Mouse (Mus musculus): ENCODE data around the gene Dysf.

Dysf gene

DNA sequence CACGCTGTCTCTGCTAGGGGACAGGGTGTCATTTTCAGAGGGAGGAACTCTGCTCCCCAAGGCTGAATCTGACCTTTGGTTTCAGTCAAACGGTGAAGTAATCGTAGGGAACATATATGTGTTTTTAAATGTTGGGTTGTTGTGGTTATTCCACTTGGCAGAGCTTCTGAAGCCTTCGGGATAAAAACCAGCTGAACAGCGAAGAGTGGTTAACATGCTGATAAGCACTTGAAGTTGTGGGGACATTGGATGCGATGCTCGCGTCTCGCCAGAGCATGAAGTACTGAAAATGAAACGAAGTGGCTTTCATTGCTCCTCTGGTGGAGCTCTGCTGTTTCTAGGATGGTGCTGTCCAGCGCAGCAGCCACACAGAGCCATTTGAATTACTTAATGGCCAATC is 102.7 kb downstream of the Dysf start:
- CTCF ChIA-PET, result no interaction called here

DNA sequence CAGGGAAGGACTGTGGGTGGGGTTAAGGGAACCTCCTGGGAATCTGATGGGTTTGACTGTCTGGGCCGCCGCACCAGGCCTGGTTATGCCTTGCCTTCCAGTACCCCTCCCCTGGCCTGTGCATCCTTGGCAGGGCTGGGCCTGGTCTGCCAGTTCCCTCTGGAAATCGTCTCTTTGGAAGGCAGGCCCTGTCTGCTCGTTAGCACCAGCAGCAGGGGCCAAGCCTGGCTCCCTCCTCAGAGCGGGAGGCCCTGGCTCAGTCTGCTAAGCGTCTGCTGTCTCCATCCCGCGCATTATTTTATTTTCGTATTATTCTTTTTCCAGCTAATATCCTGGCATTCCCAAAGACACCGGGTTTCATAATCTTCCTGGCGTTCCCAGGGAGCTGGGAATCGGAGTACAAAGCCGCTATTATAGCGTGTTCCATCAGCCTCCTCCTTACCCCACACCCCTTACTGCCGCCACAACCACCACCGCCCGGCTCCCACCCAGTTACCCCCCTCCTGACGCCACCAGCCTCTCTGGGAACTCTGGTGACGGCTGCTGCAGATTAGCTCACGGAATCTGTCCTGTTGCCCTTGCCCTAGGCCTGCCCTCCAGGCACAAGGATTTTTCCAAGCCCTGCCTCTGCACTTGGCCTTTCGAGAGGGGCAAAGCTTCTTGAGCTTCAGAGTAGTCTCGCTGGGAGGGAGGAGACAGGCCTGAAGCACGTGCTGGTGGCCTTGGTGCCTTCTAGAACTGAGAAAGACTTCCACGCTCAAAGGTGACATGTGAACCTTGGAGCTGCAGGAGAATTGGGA is 111.5 kb downstream of the Dysf start:
- CTCF ChIA-PET, result interaction anchor here (0.7 kb wide), 1 partner anchor 177 kb away, joined by 3 read pairs; no protein-coding TSS in a partner anchor

DNA sequence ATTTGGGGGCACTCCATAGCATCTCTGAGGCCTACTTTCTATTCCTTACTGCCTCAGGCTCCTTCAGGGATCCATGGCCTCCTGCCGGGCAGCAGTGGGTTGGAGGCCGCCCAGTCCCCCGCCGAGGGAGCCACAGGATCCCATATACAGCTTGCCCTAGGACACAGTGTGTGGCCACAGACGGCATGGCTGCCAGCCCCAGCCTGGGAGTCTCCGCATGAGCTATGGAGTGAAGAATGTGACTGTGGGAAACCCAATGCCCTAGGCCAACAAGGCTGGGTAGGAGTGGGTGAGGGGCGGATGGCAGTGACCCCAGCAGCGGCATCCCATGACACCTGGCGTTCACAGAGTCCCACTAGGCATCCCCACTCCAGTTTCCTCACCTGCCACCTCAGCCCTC is 116.2 kb downstream of the Dysf start:
- CTCF ChIA-PET, result no interaction called here

DNA sequence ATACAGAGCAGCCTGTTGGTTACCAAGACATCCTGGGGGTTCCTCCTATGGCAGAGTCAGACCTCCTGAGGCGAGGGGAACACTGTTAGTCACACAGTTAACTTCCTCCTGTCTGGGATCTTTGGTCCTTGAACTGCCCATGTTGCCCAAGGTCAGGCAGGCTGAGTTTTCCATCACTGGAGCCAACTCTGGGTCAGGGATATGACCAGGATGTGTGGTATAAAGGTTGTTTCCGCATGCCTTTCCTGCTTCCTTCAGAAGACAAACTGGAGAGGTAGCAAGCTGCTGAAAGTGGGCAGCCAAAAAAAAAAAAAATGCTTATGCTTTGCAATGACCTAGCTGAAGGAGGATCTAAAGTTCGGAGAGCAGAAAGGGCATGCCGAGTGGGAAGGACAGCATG is 116.7 kb downstream of the Dysf start:
- CTCF ChIA-PET, result no interaction called here

DNA sequence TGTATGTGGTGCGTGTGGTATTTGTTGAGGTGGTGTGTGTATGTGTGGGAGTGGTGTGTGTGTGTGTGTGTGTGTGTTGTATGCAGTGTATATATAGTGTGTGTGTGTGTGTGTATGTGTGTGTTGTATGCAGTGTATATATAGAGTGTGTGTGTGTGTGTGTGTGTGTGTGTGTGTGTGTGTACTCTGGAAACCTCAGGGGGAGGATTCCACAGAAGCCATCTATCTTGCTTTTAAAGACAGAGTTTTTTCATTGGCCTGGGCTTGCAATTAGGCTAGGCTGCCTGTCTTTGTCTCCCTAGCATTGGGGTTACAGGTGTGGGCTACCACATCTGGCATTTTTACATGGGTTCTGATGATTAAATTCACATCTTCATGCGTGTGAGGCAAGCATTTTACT is 119.8 kb downstream of the Dysf start:
- CTCF ChIA-PET, result no interaction called here

DNA sequence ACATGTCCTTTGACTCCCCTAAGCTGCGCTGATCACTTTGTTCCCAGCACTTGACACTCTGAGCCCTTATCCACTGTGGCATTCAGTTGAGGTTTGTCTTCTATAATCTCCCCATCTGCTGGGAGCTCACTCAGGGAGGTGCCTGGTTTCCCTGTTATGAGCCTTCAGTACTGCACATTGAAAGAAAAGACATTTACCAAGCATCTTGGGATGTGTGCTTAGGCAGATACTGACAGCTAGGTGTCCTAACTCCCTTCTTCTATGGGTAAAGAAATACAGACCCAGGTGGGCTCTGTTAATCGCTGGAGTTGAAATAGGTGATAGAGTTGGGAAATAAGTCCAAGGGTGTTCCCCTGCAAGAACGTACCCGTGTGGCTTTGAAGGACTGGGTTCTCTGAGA is 122.5 kb downstream of the Dysf start:
- CTCF ChIA-PET, result no interaction called here

DNA sequence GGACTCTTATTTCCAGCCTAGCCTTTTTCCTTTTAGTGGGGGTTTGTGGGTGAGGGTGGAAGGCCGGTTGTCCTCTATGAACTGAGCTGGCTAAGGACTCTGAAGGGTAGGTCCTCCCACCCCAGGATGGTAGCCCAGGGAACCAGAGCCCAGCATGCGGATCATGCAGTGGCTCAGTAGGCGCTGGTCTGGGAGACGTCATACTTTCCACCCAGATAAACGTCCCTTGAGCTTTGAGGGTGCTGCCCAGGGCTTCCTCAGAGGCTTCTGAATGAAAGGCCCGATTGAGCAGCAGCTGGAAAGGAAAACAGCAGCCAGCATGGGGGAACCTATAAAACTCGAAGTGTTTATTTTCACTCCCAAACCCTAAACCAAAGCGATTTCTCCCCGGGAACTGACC is 123.1 kb downstream of the Dysf start:
- CTCF ChIA-PET, result no interaction called here

DNA sequence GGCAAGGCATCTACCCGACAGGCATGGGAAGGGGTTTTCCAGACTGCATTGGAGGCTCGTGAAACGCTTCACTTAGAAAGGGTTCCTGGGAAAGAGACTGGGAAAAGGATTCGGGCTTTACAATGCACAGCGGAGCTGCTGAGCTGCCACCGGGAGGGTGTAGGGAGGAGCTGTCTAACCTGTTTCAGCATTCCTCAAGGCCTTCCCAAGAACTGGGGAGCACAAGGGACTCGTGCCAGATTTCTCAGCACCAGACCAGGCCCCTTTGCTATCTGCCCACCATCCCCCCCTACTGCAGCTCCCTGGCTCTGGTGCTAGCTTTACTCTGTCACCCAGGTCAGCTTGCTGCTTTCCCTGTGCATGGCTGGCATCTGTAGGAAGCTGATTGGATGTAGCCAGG is 124.7 kb downstream of the Dysf start:
- CTCF ChIA-PET, result no interaction called here

DNA sequence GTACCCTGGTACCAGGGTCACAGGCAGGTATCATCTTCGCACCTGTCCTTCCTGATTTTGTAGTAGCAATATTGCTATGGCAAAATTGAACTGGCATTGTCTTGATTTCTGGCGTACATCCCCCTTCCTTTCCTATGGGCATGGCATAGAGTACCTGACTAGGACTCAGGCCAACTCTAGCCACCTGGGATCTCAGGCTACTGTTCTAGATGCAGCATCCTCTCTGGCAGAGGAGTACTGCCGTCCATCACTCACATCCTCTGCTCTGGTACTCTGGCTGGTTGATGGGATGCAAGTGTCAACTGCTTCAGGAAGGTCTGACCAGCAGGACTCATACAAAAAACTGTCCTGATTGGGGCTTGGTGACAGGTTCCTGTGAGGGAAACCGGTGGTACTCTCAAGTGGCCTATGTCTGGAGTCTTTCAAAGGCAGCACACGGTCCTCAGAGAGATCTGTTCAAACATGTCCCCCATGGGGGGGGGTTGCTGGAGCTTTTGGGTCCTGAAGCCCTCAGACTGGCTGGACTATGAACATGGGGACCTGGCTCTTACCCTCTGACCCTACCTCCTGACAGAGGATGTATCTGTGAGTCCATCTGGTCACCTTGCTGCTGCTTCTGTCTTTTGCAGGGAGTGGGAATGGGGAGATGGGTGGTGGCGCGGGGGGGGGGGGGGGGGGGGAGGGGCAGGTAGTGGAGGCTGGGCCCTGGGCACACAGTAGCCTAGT is 125.8 kb downstream of the Dysf start:
- CTCF ChIA-PET, result no interaction called here

DNA sequence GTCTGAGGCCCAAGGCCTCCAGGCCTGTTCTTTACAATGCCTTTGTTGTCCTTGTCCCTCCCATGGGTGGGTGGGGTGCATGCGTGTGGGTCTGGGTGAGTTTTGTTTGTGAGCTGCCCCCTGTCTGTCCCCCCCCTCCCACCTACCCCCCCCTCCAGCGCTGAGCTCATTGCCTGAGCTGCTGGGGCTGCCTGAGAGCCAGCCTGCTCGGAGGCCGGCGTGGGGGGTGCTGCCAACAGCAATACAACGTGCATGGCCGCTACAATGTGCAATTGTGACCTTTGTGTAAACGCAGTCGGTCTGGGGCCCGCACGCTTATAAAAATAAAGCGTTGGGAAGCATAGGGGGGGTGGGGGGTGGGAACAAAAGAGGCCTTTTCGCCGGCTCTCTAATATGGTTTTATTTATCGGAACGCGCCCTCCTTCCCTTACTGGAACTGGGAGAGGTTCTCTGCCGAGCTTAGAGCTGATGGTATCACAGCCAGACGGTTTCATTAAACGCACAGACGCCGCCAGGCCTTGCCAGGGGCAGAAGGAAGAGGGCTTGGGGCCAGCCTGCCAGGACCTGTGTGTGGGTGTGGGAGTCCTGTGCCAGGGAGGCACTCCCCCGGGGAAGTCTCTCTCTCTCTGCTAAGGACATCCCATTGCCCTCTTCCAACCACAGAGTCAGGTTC is 126.5 kb downstream of the Dysf start:
- CTCF ChIA-PET, result no interaction called here

DNA sequence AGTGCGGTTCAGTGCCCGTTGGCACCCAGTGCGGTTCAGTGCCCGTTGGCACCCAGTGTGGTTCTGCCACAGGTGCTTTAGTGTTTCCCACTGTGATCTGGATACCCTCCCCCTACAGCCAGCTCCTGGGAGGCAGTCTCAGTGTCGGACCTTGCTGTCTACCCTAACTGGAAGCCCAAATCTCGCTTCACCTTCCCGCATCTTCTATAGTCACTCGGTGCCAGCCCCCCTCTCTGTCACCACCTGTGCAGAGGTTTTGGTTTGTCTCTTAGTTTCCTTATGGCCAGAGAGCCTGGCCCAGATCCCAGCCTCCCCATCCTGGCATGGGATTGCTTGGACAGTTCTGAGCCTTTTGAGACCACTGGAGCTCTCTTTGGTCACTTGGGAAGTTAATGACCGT is 127.3 kb downstream of the Dysf start:
- CTCF ChIA-PET, result no interaction called here

DNA sequence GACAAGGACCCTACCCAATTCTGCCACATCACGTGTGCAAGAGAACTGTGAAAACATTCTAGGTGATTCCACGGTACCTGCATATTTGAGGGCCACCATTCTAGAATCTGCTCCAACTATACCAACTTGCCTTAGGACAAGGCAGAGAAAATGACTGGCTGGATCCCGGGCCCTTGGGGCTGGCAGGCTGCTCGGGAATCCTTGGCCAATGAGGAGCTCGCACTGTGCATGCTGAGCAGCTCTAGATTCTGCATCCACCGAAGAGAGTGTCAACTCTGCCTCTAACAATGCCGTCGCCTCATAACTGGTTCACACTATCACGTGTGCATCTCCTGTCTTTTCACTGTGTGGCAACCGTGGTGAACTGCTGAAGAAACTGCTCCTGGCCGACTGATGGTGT is 128.0 kb downstream of the Dysf start:
- CTCF ChIA-PET, result no interaction called here

DNA sequence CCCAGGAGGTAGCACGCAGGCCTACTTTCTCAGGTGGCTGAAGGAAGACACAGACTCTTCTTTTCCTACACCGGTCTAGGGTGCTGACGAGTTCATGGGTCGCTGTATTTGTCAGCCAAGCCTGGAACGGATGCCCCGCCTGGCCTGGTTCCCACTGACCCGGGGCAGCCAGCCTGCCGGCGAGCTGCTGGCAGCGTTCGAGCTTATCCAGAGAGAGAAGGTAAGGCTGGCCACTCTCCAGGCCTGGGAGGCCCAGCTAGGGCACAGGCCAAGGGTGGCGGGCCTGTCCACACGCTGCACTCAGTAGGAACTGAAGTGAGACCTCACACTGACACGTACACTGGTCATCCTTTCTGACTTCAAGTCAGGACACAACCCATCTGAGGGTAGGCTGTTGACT is 131.5 kb downstream of the Dysf start:
- CTCF ChIA-PET, result no interaction called here

DNA sequence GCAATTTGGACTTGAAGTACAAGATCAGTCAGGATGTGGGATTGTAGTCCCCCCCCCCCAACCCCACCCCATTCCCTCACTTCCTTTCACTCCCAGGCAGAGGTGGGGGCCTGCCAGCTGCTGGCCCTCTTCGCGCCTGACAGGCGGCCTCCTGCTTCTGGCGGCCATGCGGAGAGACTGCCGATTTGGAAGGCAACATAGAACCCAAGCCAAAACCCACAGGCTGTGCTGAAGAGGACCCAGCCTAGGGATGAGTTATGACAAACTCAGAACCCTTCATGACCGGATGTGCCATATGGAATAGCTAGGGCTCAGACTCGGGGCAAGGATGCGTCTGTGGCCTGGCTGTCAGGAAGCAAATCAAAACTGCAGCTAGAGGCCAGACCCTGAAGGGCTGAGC is 134.1 kb downstream of the Dysf start:
- CTCF ChIA-PET, result no interaction called here

DNA sequence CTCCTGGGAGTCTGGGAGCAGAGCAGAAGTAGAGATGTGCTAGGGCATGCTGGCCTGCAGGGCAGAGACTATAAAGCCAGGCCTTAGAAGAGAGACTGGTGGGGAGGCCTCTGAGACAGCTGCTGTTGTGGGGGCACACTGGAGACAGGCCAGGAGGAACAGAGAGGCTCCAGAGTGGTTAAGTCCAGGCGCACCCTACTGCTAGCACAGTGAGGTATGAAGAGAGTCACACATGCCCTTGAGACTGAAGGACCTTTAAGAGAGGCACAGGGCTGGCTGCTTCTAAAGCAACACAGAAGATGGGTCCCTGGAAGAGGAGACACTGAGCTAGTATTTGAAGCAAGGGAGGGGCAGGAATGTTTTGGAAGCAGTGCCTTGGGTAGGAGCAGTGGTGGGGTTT is 134.9 kb downstream of the Dysf start:
- CTCF ChIA-PET, result no interaction called here

DNA sequence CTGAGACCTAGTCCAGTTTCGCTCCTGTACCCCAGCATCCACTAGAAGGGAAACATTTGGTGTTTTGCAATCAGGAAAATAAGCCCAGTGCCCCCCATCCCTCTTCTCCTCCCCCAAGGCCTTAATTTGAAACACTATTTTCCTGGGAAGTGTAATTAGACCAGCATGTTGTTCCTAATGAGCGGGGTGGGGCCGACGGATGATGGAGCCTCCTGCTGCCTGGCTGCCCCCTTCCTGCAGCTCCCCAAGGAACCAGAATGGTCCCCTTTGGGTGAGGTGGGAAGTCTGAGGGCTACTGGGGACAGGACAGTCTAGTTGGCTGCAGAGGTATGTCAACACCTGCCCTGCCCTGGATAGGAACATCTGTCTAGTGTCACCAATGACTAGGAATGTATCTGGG is 136.0 kb downstream of the Dysf start:
- CTCF ChIA-PET, result no interaction called here

DNA sequence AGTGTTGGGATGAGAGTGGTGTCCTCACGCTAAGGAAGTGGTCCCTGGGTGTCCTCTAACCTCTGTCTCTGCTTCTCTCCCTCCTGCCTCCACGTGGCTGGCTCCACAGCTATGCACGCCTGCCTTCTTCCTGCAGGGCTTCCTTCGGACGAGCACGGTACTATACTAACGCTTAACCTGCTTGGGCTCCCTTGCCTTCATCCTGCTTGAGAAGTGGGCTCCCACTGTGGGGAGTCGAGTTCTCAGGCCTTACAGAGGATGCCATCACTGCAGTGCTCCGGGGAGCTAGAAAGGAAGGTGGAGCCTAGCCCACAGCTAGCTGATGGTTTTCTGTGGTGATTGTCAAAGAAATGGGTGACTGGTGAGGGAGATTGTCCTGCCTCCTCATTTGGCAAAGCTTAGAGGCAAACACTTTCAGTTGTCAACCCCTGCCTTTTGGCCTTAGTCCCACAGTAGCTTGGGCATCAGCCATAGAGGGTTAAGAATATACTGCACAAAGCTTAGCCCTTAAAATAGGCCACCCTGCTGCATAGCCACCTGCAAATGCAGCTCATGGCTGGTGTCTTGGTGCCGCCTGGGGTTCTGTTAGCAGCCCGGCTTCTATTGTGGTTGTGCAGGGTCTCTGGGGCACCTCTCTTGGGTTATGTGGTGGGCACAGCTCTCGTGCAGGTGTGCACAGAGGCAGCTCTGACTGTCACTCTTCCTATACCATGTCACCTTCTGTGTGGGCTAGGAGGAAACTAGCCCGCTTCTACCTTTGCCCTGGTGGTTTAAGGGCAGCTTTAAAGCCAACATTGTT is 139.0 kb downstream of the Dysf start:
- CTCF ChIA-PET, result no interaction called here

DNA sequence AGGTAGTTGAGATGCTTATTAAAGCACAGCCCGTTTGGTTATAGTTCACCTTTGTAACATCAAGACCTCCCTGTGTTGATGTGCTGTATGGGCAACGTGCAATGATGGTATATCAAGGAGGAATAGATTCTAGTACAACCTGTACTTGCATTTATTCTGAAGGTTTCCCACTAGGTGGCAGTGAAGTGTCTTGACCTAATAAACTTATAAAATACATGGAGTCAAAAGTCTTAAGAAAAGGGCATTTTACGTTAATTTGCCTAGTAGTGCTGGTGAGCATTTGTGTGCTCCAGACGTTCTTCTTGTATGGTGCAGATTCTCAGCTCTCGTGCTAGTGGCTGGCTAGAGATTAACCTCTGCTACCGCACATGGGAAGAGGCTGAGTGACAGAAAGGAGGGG is 140.1 kb downstream of the Dysf start:
- CTCF ChIA-PET, result no interaction called here

DNA sequence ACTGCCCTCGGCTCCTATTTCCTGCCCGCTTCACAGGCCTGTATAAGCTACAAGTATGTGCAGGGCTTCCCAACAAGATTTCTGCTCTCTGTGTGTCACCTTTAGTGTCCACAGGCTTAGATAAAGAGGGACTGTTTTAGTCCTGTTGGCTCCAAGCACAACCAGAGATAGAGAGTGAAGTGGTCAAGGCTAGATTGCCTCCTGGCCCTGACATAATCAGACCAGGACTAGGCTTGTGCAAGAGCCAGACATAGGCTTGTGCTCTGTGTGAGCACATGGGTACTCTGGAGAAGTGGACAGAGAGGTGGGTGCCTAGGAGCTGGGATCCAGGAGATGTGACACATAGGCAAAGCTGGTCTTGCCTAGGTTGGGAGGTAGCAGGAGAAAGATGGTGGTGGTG is 146.1 kb downstream of the Dysf start:
- CTCF ChIA-PET, result no interaction called here

DNA sequence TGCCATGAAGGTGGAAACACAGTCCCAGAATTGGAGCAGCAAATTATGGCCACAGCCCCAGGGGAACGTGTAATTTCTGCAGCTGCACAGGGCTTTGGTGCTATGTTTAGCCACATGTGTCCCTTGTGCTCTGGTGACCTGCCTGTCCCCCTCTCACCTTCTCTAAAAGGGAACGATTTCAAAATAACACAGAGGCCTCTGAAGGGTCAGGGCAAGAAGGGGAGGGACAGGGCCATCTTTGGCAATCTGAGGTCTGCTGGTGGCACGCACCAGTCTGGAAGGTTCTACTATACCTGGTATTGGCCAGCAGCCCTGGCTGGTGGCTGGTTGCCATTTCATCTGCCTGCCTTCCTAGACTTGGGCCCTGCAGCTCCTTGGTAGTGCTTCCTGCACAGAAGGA is 147.4 kb downstream of the Dysf start:
- CTCF ChIA-PET, result no interaction called here

DNA sequence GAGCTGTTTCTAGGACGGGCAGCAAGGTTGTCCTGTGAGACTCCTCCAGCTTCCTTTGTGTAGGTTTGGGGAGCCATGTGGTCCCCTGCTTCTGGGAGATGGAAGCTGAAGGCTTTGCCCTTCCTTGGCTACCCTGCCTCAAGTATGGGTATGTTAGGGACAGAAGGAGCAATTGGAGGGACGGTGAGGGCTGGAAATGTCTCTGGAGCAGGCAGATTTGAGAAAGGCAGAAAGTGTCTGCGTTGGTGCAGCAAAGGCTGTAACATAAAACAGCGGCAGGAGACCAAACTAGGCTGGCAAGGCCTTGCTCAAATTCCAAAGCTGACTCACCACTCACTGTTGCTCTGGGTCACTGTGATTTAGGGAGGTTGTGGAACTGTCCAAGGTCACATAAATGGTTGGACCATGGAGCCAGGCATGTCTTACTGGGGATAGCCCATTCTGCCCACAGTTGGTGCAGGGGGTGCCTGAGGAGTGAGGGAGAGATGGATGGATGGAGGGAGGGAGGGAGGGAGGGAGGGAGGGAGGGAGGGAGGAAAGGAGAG is 148.2 kb downstream of the Dysf start:
- CTCF ChIA-PET, result no interaction called here

DNA sequence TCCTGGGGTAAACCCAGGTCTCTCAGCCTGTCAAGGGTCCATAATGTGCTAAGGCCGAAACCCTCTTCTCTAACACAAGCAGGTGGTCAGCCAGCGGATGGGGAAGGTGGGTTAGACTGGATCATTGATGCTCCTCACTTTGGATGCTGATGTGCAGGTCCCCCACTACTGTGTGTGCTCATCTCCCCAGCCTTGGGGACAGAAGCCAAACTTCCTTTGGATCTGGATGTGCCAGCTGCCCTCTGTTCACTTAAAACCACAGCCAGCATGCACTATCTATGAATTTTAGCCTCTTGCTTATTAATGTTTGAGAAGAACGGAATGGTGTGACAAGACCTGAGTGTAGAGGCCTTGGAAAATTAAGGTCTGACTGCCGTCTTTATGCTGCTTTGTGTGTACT is 150.7 kb downstream of the Dysf start:
- CTCF ChIA-PET, result no interaction called here
